Mouse (Mus musculus) thymus, adult 2 months (tissue): ENCODE measurements around the gene Gcn1l1.

Experiments
- CTCF ChIP-seq: fragments of 200-500 bp; IDR thresholded peaks from 2 replicates; pipeline ENCODE4 v1.5.1; 2012; ENCODE audit warnings: mild to moderate bottlenecking, control low read depth, low read length, moderate library complexity, borderline replicate concordance; ENCODE audit not compliant: control insufficient read depth, poor library complexity, insufficient read depth; ENCODE audit errors: extremely low read depth
- POLR2A ChIP-seq: fragments of 200-500 bp; IDR thresholded peaks from 2 replicates; pipeline ENCODE4 v1.6.1; 2012; ENCODE audit warnings: mild to moderate bottlenecking, low read length, control low read depth, moderate library complexity; ENCODE audit not compliant: control insufficient read depth, poor library complexity, insufficient read depth; ENCODE audit errors: extremely low read depth

GRCm38 (mm10) chr5:115564737-115565393 is at the start of gene Gcn1l1:
- TF ChIP-seq CTCF (peak; percentile 65; the same call in 1 of the 2 replicates), POLR2A (peak; percentile 61; the same call in 1 of the 2 replicates)
